Mouse (Mus musculus): ENCODE data around the gene Inpp5a. TPM values are rescaled to one million over a fixed set of nuclear protein-coding genes. Genes with fewer than 3 reads are reported as not detected.
A peak's percentile ranks its signal among the peaks of the same experiment; 100 is the strongest.

The Inpp5a gene
- polyA plus RNA-seq, 1 experiment from 2014 or later, result 28.1 TPM

DNA sequence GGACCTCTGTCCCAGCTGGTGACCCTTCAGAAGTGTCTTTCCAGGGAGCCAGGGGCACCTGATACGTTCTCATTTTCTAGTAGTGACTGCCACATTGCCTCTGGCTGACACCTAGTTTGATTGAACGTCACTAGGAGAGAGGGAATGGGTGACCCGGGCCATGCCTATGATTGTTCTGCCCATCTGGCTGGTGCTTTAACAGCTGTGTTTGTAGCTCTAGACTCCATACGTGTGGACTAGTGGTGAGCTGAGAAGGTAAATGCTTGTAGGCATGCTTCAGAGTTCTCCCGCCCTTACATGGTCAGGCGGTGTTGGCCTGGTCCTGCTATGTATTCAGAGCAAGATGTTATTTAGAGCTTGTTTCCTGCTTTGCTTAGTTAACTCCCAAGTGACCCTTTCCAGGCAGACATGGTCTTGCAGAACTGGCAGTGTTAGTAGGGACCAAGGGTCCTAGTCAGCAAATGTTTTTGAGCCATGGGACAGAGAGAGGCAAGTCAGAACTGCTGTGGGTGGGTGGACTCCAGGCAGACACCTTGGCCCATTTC is 3.9 kb downstream of the Inpp5a start:
- H3K4me2 ChIP-seq (replicated peaks), result no peak overlapping the region
- no peaks in the 10 kb centered on the region for H3K27me3 ChIP-seq (ENCODE audit: control insufficient read depth, insufficient read depth, low read length)
- peaks cover 39% of the 10 kb centered on the region for H3K4me1 ChIP-seq (replicated peaks; ENCODE audit: control insufficient read depth, insufficient read depth, low read length)
- no peak overlapping the region for H3K9ac ChIP-seq
- H3K36me3 ChIP-seq (replicated peaks; ENCODE audit: control insufficient read depth, insufficient read depth), result no peaks in the 10 kb centered on the region
- no peak for ATAC-seq (ENCODE audit: low FRiP score)
- H3K27ac ChIP-seq, result no peak overlapping the region
- no peaks in the 10 kb centered on the region for H3K9me3 ChIP-seq (ENCODE audit: control insufficient read depth, low read length)
- 64% methylated on average over 6 of the region's 6 CpGs for WGBS
- DNase-seq (ENCODE audit: low spot score), result no peak
- H3K4me3 ChIP-seq (replicated peaks; ENCODE audit: low read length), result no peak overlapping the region

GRCm38 (mm10) chr7:139397521-139397920 is 8.6 kb downstream of the Inpp5a start:
- peak; percentile 27; the same call in 1 of the 2 replicates for ATAC-seq (ENCODE audit: low FRiP score)
- no peaks in the 10 kb centered on the region for H3K27me3 ChIP-seq (ENCODE audit: control insufficient read depth, insufficient read depth, low read length)
- peak; percentile 44 for DNase-seq (ENCODE audit: low spot score)
- peaks cover 15% of the 10 kb centered on the region for H3K4me1 ChIP-seq (replicated peaks; ENCODE audit: control insufficient read depth, insufficient read depth, low read length)
- no peak overlapping the region for H3K9ac ChIP-seq
- WGBS, result 45% methylated on average over 8 of the region's 8 CpGs
- no peak overlapping the region for H3K4me2 ChIP-seq (replicated peaks)
- no peaks in the 10 kb centered on the region for H3K36me3 ChIP-seq (replicated peaks; ENCODE audit: control insufficient read depth, insufficient read depth)
- no peaks in the 10 kb centered on the region for H3K9me3 ChIP-seq (ENCODE audit: control insufficient read depth, low read length)
- no peak overlapping the region for H3K4me3 ChIP-seq (replicated peaks; ENCODE audit: low read length)
- H3K27ac ChIP-seq, result no peak overlapping the region

GRCm38 (mm10) chr7:139398111-139398510 is 9.2 kb downstream of the Inpp5a start:
- Histone ChIP-seq H3K36me3 (replicated peaks; ENCODE audit: control insufficient read depth, insufficient read depth) (no peaks in the 10 kb centered on the region), H3K9me3 (ENCODE audit: control insufficient read depth, low read length) (no peaks in the 10 kb centered on the region), H3K4me2 (replicated peaks) (no peak overlapping the region), H3K27ac (no peak overlapping the region), H3K9ac (no peak overlapping the region), H3K4me1 (replicated peaks; ENCODE audit: control insufficient read depth, insufficient read depth, low read length) (peaks cover 10% of the 10 kb centered on the region; the same call in 1 of the 2 replicates), H3K27me3 (ENCODE audit: control insufficient read depth, insufficient read depth, low read length) (no peaks in the 10 kb centered on the region), H3K4me3 (replicated peaks; ENCODE audit: low read length) (no peak overlapping the region)
- DNase-seq (ENCODE audit: low spot score) (no peak), ATAC-seq (ENCODE audit: low FRiP score) (no peak)
- 88% methylated on average over 5 of the region's 5 CpGs for WGBS

DNA sequence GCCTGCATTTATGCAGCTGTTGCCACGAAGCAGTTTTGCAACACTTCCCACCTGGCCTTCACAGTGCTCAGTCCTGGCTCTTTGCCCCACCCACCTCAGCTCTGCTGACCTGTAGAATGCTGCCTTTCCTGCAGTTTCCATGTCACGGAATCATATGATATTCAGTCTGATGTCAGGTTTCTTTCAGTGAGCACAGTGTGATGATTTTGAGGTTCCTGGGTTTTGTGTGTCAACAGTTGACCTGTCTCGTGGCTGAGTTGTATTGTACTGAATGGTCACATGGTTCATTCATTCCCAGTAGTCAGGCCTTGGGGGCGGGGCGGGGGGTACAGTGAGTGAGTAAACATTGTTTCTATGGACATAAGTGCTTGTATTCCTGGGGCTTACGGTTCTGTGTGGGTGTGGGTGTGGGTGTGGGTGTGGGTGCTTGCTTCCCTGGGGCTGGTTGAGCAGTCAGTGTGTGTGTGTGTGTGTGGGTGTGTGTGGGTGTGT is 9.7 kb downstream of the Inpp5a start:
- ATAC-seq (ENCODE audit: low FRiP score) (no peak), DNase-seq (ENCODE audit: low spot score) (no peak)
- Histone ChIP-seq H3K36me3 (replicated peaks; ENCODE audit: control insufficient read depth, insufficient read depth) (no peaks in the 10 kb centered on the region), H3K9me3 (ENCODE audit: control insufficient read depth, low read length) (no peaks in the 10 kb centered on the region), H3K27ac (no peak overlapping the region), H3K4me2 (replicated peaks) (no peak overlapping the region), H3K4me3 (replicated peaks; ENCODE audit: low read length) (no peak overlapping the region), H3K27me3 (ENCODE audit: control insufficient read depth, insufficient read depth, low read length) (no peaks in the 10 kb centered on the region), H3K9ac (no peak overlapping the region), H3K4me1 (replicated peaks; ENCODE audit: control insufficient read depth, insufficient read depth, low read length) (peaks cover 10% of the 10 kb centered on the region; the same call in 1 of the 2 replicates)
- WGBS, result 78% methylated on average over 6 of the region's 6 CpGs

- Histone ChIP-seq H3K4me2 (replicated peaks) (no peak overlapping the region), H3K27me3 (ENCODE audit: control insufficient read depth, insufficient read depth, low read length) (no peaks in the 10 kb centered on the region), H3K9ac (no peak overlapping the region), H3K27ac (no peak overlapping the region), H3K36me3 (replicated peaks; ENCODE audit: control insufficient read depth, insufficient read depth) (no peaks in the 10 kb centered on the region), H3K9me3 (ENCODE audit: control insufficient read depth, low read length) (no peaks in the 10 kb centered on the region), H3K4me3 (replicated peaks; ENCODE audit: low read length) (no peak overlapping the region), H3K4me1 (replicated peaks; ENCODE audit: control insufficient read depth, insufficient read depth, low read length) (peaks cover 10% of the 10 kb centered on the region; the same call in 1 of the 2 replicates)
- DNase-seq (ENCODE audit: low spot score) (no peak), ATAC-seq (ENCODE audit: low FRiP score) (no peak)
- WGBS, result 62% methylated on average over 4 of the region's 4 CpGs
Observed at GRCm38 (mm10) chr7:139399572-139399971, 10.7 kb downstream of the Inpp5a start.

GRCm38 (mm10) chr7:139399977-139400685 is 11.2 kb downstream of the Inpp5a start:
- no peak overlapping the region for H3K27ac ChIP-seq
- no peaks in the 10 kb centered on the region for H3K36me3 ChIP-seq (replicated peaks; ENCODE audit: control insufficient read depth, insufficient read depth)
- ATAC-seq (ENCODE audit: low FRiP score) (no peak), DNase-seq (ENCODE audit: low spot score) (no peak)
- H3K4me3 ChIP-seq (replicated peaks; ENCODE audit: low read length), result no peak overlapping the region
- no peaks in the 10 kb centered on the region for H3K9me3 ChIP-seq (ENCODE audit: control insufficient read depth, low read length)
- H3K4me2 ChIP-seq (replicated peaks), result no peak overlapping the region
- H3K4me1 ChIP-seq (replicated peaks; ENCODE audit: control insufficient read depth, insufficient read depth, low read length), result peaks cover 10% of the 10 kb centered on the region; the same call in 1 of the 2 replicates
- 91% methylated on average over 11 of the region's 11 CpGs for WGBS
- no peaks in the 10 kb centered on the region for H3K27me3 ChIP-seq (ENCODE audit: control insufficient read depth, insufficient read depth, low read length)
- no peak overlapping the region for H3K9ac ChIP-seq

- no peak overlapping the region for H3K27ac ChIP-seq
- H3K4me2 ChIP-seq (replicated peaks), result no peak overlapping the region
- H3K9ac ChIP-seq, result no peak overlapping the region
- no peaks in the 10 kb centered on the region for H3K27me3 ChIP-seq (ENCODE audit: control insufficient read depth, insufficient read depth, low read length)
- WGBS, result 90% methylated on average over 3 of the region's 3 CpGs
- peaks cover 10% of the 10 kb centered on the region; the same call in 1 of the 2 replicates for H3K4me1 ChIP-seq (replicated peaks; ENCODE audit: control insufficient read depth, insufficient read depth, low read length)
- no peak for DNase-seq (ENCODE audit: low spot score)
- no peaks in the 10 kb centered on the region for H3K9me3 ChIP-seq (ENCODE audit: control insufficient read depth, low read length)
- no peaks in the 10 kb centered on the region for H3K36me3 ChIP-seq (replicated peaks; ENCODE audit: control insufficient read depth, insufficient read depth)
- no peak overlapping the region for H3K4me3 ChIP-seq (replicated peaks; ENCODE audit: low read length)
- no peak for ATAC-seq (ENCODE audit: low FRiP score)
Observed at GRCm38 (mm10) chr7:139400926-139401325, 12.0 kb downstream of the Inpp5a start.

GRCm38 (mm10) chr7:139401791-139402190 is 12.9 kb downstream of the Inpp5a start:
- no peak for ATAC-seq (ENCODE audit: low FRiP score)
- H3K9me3 ChIP-seq (ENCODE audit: control insufficient read depth, low read length), result no peaks in the 10 kb centered on the region
- WGBS, result 84% methylated on average over 8 of the region's 8 CpGs

GRCm38 (mm10) chr7:139402721-139403120 is 13.8 kb downstream of the Inpp5a start:
- WGBS, result 91% methylated on average over 4 of the region's 4 CpGs
- H3K4me1 ChIP-seq (replicated peaks; ENCODE audit: control insufficient read depth, insufficient read depth, low read length), result peaks cover 6% of the 10 kb centered on the region; the same call in 1 of the 2 replicates

More at GRCm38 (mm10) chr7:139401791-139402190, 12.9 kb downstream of the Inpp5a start:
- DNase-seq (ENCODE audit: low spot score), result no peak
- Histone ChIP-seq H3K9ac (no peak overlapping the region), H3K4me2 (replicated peaks) (no peak overlapping the region), H3K27ac (no peak overlapping the region), H3K4me1 (replicated peaks; ENCODE audit: control insufficient read depth, insufficient read depth, low read length) (peaks cover 10% of the 10 kb centered on the region; the same call in 1 of the 2 replicates), H3K36me3 (replicated peaks; ENCODE audit: control insufficient read depth, insufficient read depth) (no peaks in the 10 kb centered on the region), H3K4me3 (replicated peaks; ENCODE audit: low read length) (no peak overlapping the region), H3K27me3 (ENCODE audit: control insufficient read depth, insufficient read depth, low read length) (no peaks in the 10 kb centered on the region)

More at GRCm38 (mm10) chr7:139402721-139403120, 13.8 kb downstream of the Inpp5a start:
- ATAC-seq (ENCODE audit: low FRiP score) (no peak), DNase-seq (ENCODE audit: low spot score) (no peak)
- H3K9ac ChIP-seq, result no peak overlapping the region
- no peak overlapping the region for H3K27ac ChIP-seq
- H3K4me2 ChIP-seq (replicated peaks), result no peak overlapping the region
- H3K36me3 ChIP-seq (replicated peaks; ENCODE audit: control insufficient read depth, insufficient read depth), result no peaks in the 10 kb centered on the region
- no peak overlapping the region for H3K4me3 ChIP-seq (replicated peaks; ENCODE audit: low read length)
- no peaks in the 10 kb centered on the region for H3K9me3 ChIP-seq (ENCODE audit: control insufficient read depth, low read length)
- no peaks in the 10 kb centered on the region for H3K27me3 ChIP-seq (ENCODE audit: control insufficient read depth, insufficient read depth, low read length)

Measured in hindbrain, embryonic 14.5 days (tissue).